Mouse (Mus musculus): ENCODE measurements around the gene Mctp1. TPM values are rescaled to one million over a fixed set of nuclear protein-coding genes. Genes with fewer than 3 reads are reported as not detected.
"Not testable (repeated sequence)": the region's sequence is repeated elsewhere in the genome, so short reads cannot be mapped to it uniquely, and the experiment has no call there.

The Mctp1 gene
- 0.70 and 0.89 TPM in 2 replicates for polyA plus RNA-seq (2016; fragmentation: Nextera tagmentation; extraction: Ambion mirVana)

- no peaks in the 10 kb centered on the region for H3K36me3 ChIP-seq
- no peak within 1 kb of the TSS for H3K27ac ChIP-seq
- peak; percentile 91 for ATAC-seq (ENCODE audit: insufficient number of reproducible peaks, insufficient read depth, low FRiP score, low TSS enrichment)
- peaks cover 33% of the 10 kb centered on the region for H3K27me3 ChIP-seq
- H3K9ac ChIP-seq: peak within 1 kb of the TSS; percentile 25
- H3K4me3 ChIP-seq: peak within 1 kb of the TSS; percentile 47
- peak within 1 kb of the TSS; percentile 96 for H3K4me2 ChIP-seq (replicated peaks)
- H3K9me3 ChIP-seq: no peaks in the 10 kb centered on the region
- WGBS: under 1% methylated on average over 55 of the region's 62 CpGs
- peaks cover 8% of the 10 kb centered on the region for H3K4me1 ChIP-seq
These were observed at the start of gene Mctp1 for GRCm38 (mm10) chr13:76383972-76384663. Mctp1 (plus strand) TSS chr13:76384535.

- WGBS: 83% methylated on average over 21 of the region's 21 CpGs
- H3K9ac ChIP-seq; H3K27ac ChIP-seq; H3K4me3 ChIP-seq; H3K27me3 ChIP-seq; H3K4me1 ChIP-seq; ATAC-seq (ENCODE audit: insufficient number of reproducible peaks, insufficient read depth, low FRiP score, low TSS enrichment); H3K36me3 ChIP-seq; H3K9me3 ChIP-seq; H3K4me2 ChIP-seq (replicated peaks): not testable (repeated sequence)
These were observed 38.4 kb upstream of the Mctp1 start for GRCm38 (mm10) chr13:76345941-76346340.

GRCm38 (mm10) chr13:76358720-76359119, 25.6 kb upstream of the Mctp1 start:
- H3K27ac ChIP-seq: no peak overlapping the region
- no peak overlapping the region for H3K4me2 ChIP-seq (replicated peaks)
- H3K4me3 ChIP-seq: no peak overlapping the region
- no peak overlapping the region for H3K9ac ChIP-seq
- no peak for ATAC-seq (ENCODE audit: insufficient number of reproducible peaks, insufficient read depth, low FRiP score, low TSS enrichment)
- H3K4me1 ChIP-seq: no peaks in the 10 kb centered on the region
- H3K27me3 ChIP-seq: no peaks in the 10 kb centered on the region
- no peaks in the 10 kb centered on the region for H3K9me3 ChIP-seq
- no peaks in the 10 kb centered on the region for H3K36me3 ChIP-seq

- H3K9me3 ChIP-seq: no peaks in the 10 kb centered on the region
- H3K27me3 ChIP-seq: peaks cover 33% of the 10 kb centered on the region
- peak overlapping the region; percentile 25 for H3K9ac ChIP-seq
- H3K36me3 ChIP-seq: no peaks in the 10 kb centered on the region
- WGBS: 2% methylated on average over 57 of the region's 58 CpGs
- peaks cover 8% of the 10 kb centered on the region for H3K4me1 ChIP-seq
- peak; percentile 93 for ATAC-seq (ENCODE audit: insufficient number of reproducible peaks, insufficient read depth, low FRiP score, low TSS enrichment)
- H3K27ac ChIP-seq: no peak overlapping the region
- peak overlapping the region; percentile 96 for H3K4me2 ChIP-seq (replicated peaks)
- H3K4me3 ChIP-seq: peak overlapping the region; percentile 47
These were observed 515 bp downstream of the Mctp1 start for GRCm38 (mm10) chr13:76384664-76385435.

GRCm38 (mm10) chr13:76388615-76389014, 4.3 kb downstream of the Mctp1 start:
- Histone ChIP-seq H3K4me3 (no peak overlapping the region), H3K4me1 (peaks cover 8% of the 10 kb centered on the region), H3K27me3 (peaks cover 21% of the 10 kb centered on the region), H3K4me2 (replicated peaks) (no peak overlapping the region), H3K9me3 (no peaks in the 10 kb centered on the region), H3K9ac (no peak overlapping the region), H3K27ac (no peak overlapping the region), H3K36me3 (no peaks in the 10 kb centered on the region)
- 77% methylated on average over 3 of the region's 3 CpGs for WGBS
- no peak for ATAC-seq (ENCODE audit: insufficient number of reproducible peaks, insufficient read depth, low FRiP score, low TSS enrichment)

- Histone ChIP-seq H3K9ac (no peak overlapping the region), H3K4me1 (no peaks in the 10 kb centered on the region), H3K9me3 (no peaks in the 10 kb centered on the region), H3K27me3 (no peaks in the 10 kb centered on the region), H3K4me3 (no peak overlapping the region), H3K27ac (no peak overlapping the region), H3K4me2 (replicated peaks) (no peak overlapping the region), H3K36me3 (no peaks in the 10 kb centered on the region)
- WGBS: 70% methylated on average over 2 of the region's 2 CpGs
- ATAC-seq (ENCODE audit: insufficient number of reproducible peaks, insufficient read depth, low FRiP score, low TSS enrichment): no peak
These were observed 7.6 kb downstream of the Mctp1 start for GRCm38 (mm10) chr13:76391920-76392319.

- Histone ChIP-seq H3K27me3 (no peaks in the 10 kb centered on the region), H3K27ac (no peak overlapping the region), H3K4me2 (replicated peaks) (no peak overlapping the region), H3K36me3 (no peaks in the 10 kb centered on the region), H3K9me3 (no peaks in the 10 kb centered on the region), H3K4me1 (no peaks in the 10 kb centered on the region), H3K9ac (no peak overlapping the region), H3K4me3 (no peak overlapping the region)
- ATAC-seq (ENCODE audit: insufficient number of reproducible peaks, insufficient read depth, low FRiP score, low TSS enrichment): no peak
- 82% methylated on average over 3 of the region's 3 CpGs for WGBS
These were observed 8.8 kb downstream of the Mctp1 start for GRCm38 (mm10) chr13:76393106-76393505.

- no peaks in the 10 kb centered on the region for H3K9me3 ChIP-seq
- H3K4me3 ChIP-seq: no peak overlapping the region
- no peak for ATAC-seq (ENCODE audit: insufficient number of reproducible peaks, insufficient read depth, low FRiP score, low TSS enrichment)
- H3K4me2 ChIP-seq (replicated peaks): no peak overlapping the region
- no peaks in the 10 kb centered on the region for H3K36me3 ChIP-seq
- H3K27ac ChIP-seq: no peak overlapping the region
- H3K9ac ChIP-seq: no peak overlapping the region
- no peaks in the 10 kb centered on the region for H3K27me3 ChIP-seq
- H3K4me1 ChIP-seq: no peaks in the 10 kb centered on the region
These were observed 11.6 kb downstream of the Mctp1 start for GRCm38 (mm10) chr13:76395906-76396305.

- no peak for ATAC-seq (ENCODE audit: insufficient number of reproducible peaks, insufficient read depth, low FRiP score, low TSS enrichment)
- Histone ChIP-seq H3K9ac (no peak overlapping the region), H3K36me3 (no peaks in the 10 kb centered on the region), H3K9me3 (no peaks in the 10 kb centered on the region), H3K4me2 (replicated peaks) (no peak overlapping the region), H3K4me1 (no peaks in the 10 kb centered on the region), H3K27me3 (no peaks in the 10 kb centered on the region), H3K4me3 (no peak overlapping the region), H3K27ac (no peak overlapping the region)
- 70% methylated on average over 2 of the region's 2 CpGs for WGBS
These were observed 25.0 kb downstream of the Mctp1 start for GRCm38 (mm10) chr13:76409296-76409695.

GRCm38 (mm10) chr13:76410665-76411064, 26.3 kb downstream of the Mctp1 start:
- Histone ChIP-seq H3K4me1 (no peaks in the 10 kb centered on the region), H3K36me3 (no peaks in the 10 kb centered on the region), H3K27me3 (no peaks in the 10 kb centered on the region), H3K9me3 (no peaks in the 10 kb centered on the region), H3K4me2 (replicated peaks) (no peak overlapping the region), H3K4me3 (no peak overlapping the region), H3K9ac (no peak overlapping the region), H3K27ac (no peak overlapping the region)
- WGBS: 86% methylated on average over 1 of the region's 1 CpGs
- no peak for ATAC-seq (ENCODE audit: insufficient number of reproducible peaks, insufficient read depth, low FRiP score, low TSS enrichment)

- Histone ChIP-seq H3K9me3 (no peaks in the 10 kb centered on the region), H3K36me3 (no peaks in the 10 kb centered on the region), H3K4me1 (no peaks in the 10 kb centered on the region), H3K9ac (no peak overlapping the region), H3K27me3 (no peaks in the 10 kb centered on the region), H3K27ac (no peak overlapping the region), H3K4me2 (replicated peaks) (no peak overlapping the region), H3K4me3 (no peak overlapping the region)
- no peak for ATAC-seq (ENCODE audit: insufficient number of reproducible peaks, insufficient read depth, low FRiP score, low TSS enrichment)
These were observed 31.0 kb downstream of the Mctp1 start for GRCm38 (mm10) chr13:76415346-76415745.

GRCm38 (mm10) chr13:76420111-76420510, 35.8 kb downstream of the Mctp1 start:
- 80% methylated on average over 4 of the region's 4 CpGs for WGBS
- H3K9me3 ChIP-seq: no peaks in the 10 kb centered on the region

More at GRCm38 (mm10) chr13:76420111-76420510, 35.8 kb downstream of the Mctp1 start:
- Histone ChIP-seq H3K27me3 (no peaks in the 10 kb centered on the region), H3K4me3 (no peak overlapping the region), H3K4me1 (no peaks in the 10 kb centered on the region), H3K36me3 (no peaks in the 10 kb centered on the region), H3K9ac (no peak overlapping the region), H3K27ac (no peak overlapping the region), H3K4me2 (replicated peaks) (no peak overlapping the region)
- ATAC-seq (ENCODE audit: insufficient number of reproducible peaks, insufficient read depth, low FRiP score, low TSS enrichment): no peak

Data from embryonic facial prominence, embryonic 12.5 days (tissue).